Mouse (Mus musculus) kidney, embryonic 14.5 days (tissue): ENCODE results near the gene Spata5. TPM values are rescaled to one million over a fixed set of nuclear protein-coding genes. Genes with fewer than 3 reads are reported as not detected.

ENCODE experiments used
- ATAC-seq: fragments of 200-750 bp; cut with Nextera tagmentation; 2 replicates; pipeline ENCODE4 v1.8.0; 2017; ENCODE audit warnings: moderate number of reproducible peaks, mild to moderate bottlenecking, moderate TSS enrichment, moderate library complexity; ENCODE audit not compliant: low FRiP score, low TSS enrichment
- H3K27ac ChIP-seq: fragments of 300-500 bp; sonication (generic); 2 replicates; pipeline ENCODE4 v1.5.1; 2014; ENCODE audit warnings: low read depth, mild to moderate bottlenecking, low read length, moderate library complexity, mixed read lengths
- H3K27me3 ChIP-seq: fragments of 300-500 bp; sonication (generic); 2 replicates; pipeline ENCODE4 v1.6.1; 2014; ENCODE audit warnings: mild to moderate bottlenecking, low read length; ENCODE audit not compliant: control insufficient read depth, insufficient read depth
- H3K36me3 ChIP-seq: fragments of 300-500 bp; sonication (generic); 2 replicates; pipeline ENCODE4 v1.6.1; 2014; ENCODE audit warnings: low read length, mixed read lengths; ENCODE audit not compliant: control insufficient read depth, insufficient read depth
- H3K4me1 ChIP-seq: fragments of 300-500 bp; sonication (generic); 2 replicates; pipeline ENCODE4 v1.6.1; 2014; ENCODE audit warnings: low read length, mixed read lengths; ENCODE audit not compliant: control insufficient read depth, insufficient read depth
- H3K4me2 ChIP-seq: fragments of 300-500 bp; sonication (generic); replicated peaks from 2 replicates; pipeline ENCODE4 v1.6.1; 2014; ENCODE audit warnings: low read depth, mild to moderate bottlenecking, low read length
- H3K4me3 ChIP-seq: fragments of 300-500 bp; sonication (generic); 2 replicates; pipeline ENCODE4 v1.5.1; 2014; ENCODE audit warnings: mild to moderate bottlenecking, low read length
- H3K9ac ChIP-seq: fragments of 300-500 bp; sonication (generic); 2 replicates; pipeline ENCODE4 v1.6.1; 2014; ENCODE audit warnings: low read depth, mild to moderate bottlenecking, low read length, moderate library complexity
- H3K9me3 ChIP-seq: fragments of 300-500 bp; sonication (generic); 2 replicates; pipeline ENCODE4 v1.6.1; 2016; ENCODE audit warnings: low read length; ENCODE audit not compliant: control insufficient read depth
- WGBS: fragments of 180-500 bp; shearing (Covaris S2); extraction: QIAGEN DNeasy Blood & Tissue Kit; methylation state at CpG from one replicate; pipeline ENCODE4 v1.1.7; 2014; 5-methylcytosine and 5-hydroxymethylcytosine counted together
- polyA plus RNA-seq: library from polyadenylated mRNA; unstranded; fragments of >200 nt; fragmentation: Nextera tagmentation; extraction: Ambion mirVana; gene quantifications from 2 replicates; pipeline ENCODE4 v1.2.1, GENCODE M21; 2014

Gene Spata5
- polyA plus RNA-seq, 1 experiment from 2014 or later = 45.3 TPM

GRCm38 (mm10) chr3:37604976-37605875 is 185.5 kb downstream of the Spata5 start:
- Histone ChIP-seq H3K27me3 (no peaks in the 10 kb centered on the region), H3K4me2 (no peak overlapping the region), H3K4me3 (no peak overlapping the region), H3K9ac (no peak overlapping the region), H3K36me3 (no peaks in the 10 kb centered on the region), H3K4me1 (peaks cover 3% of the 10 kb centered on the region; the same call in 1 of the 2 replicates), H3K9me3 (no peaks in the 10 kb centered on the region), H3K27ac (no peak overlapping the region)
- 67% methylated on average over 13 of the region's 13 CpGs for WGBS
- ATAC-seq = no peak

- Histone ChIP-seq H3K9ac (no peak overlapping the region), H3K9me3 (no peaks in the 10 kb centered on the region), H3K27ac (no peak overlapping the region), H3K27me3 (no peaks in the 10 kb centered on the region), H3K4me3 (no peak overlapping the region), H3K36me3 (no peaks in the 10 kb centered on the region), H3K4me1 (peaks cover 3% of the 10 kb centered on the region; the same call in 1 of the 2 replicates), H3K4me2 (no peak overlapping the region)
- ATAC-seq = no peak; the same call in 1 of the 2 replicates
- WGBS = 90% methylated on average over 10 of the region's 10 CpGs
Observed at GRCm38 (mm10) chr3:37605876-37606238, 186.2 kb downstream of the Spata5 start.

GRCm38 (mm10) chr3:37608926-37609325 is 189.2 kb downstream of the Spata5 start:
- H3K36me3 ChIP-seq = no peaks in the 10 kb centered on the region
- no peak overlapping the region for H3K4me3 ChIP-seq
- H3K9ac ChIP-seq = no peak overlapping the region
- no peaks in the 10 kb centered on the region for H3K27me3 ChIP-seq
- peaks cover 3% of the 10 kb centered on the region for H3K4me1 ChIP-seq
- WGBS = 87% methylated on average over 4 of the region's 4 CpGs
- H3K27ac ChIP-seq = no peak overlapping the region
- no peak overlapping the region for H3K4me2 ChIP-seq
- ATAC-seq = no peak
- no peaks in the 10 kb centered on the region for H3K9me3 ChIP-seq

GRCm38 (mm10) chr3:37610670-37611069 is 191.0 kb downstream of the Spata5 start:
- Histone ChIP-seq H3K27ac (no peak overlapping the region), H3K36me3 (no peaks in the 10 kb centered on the region), H3K4me3 (no peak overlapping the region), H3K4me2 (no peak overlapping the region), H3K27me3 (no peaks in the 10 kb centered on the region), H3K9me3 (no peaks in the 10 kb centered on the region), H3K9ac (no peak overlapping the region), H3K4me1 (peaks cover 4% of the 10 kb centered on the region; the same call in 1 of the 2 replicates)
- 98% methylated on average over 2 of the region's 2 CpGs for WGBS
- no peak for ATAC-seq

GRCm38 (mm10) chr3:37613722-37614121 is 194.0 kb downstream of the Spata5 start:
- Histone ChIP-seq H3K27me3 (no peaks in the 10 kb centered on the region), H3K36me3 (no peaks in the 10 kb centered on the region), H3K9ac (no peak overlapping the region), H3K4me2 (no peak overlapping the region), H3K9me3 (no peaks in the 10 kb centered on the region), H3K4me1 (peaks cover 4% of the 10 kb centered on the region; the same call in 1 of the 2 replicates), H3K27ac (no peak overlapping the region; the same call in 1 of the 2 replicates), H3K4me3 (no peak overlapping the region)
- peak; percentile 57; the same call in 1 of the 2 replicates for ATAC-seq
- 62% methylated on average over 10 of the region's 10 CpGs for WGBS

- Histone ChIP-seq H3K27me3 (no peaks in the 10 kb centered on the region), H3K36me3 (no peaks in the 10 kb centered on the region), H3K9me3 (no peaks in the 10 kb centered on the region), H3K4me1 (peaks cover 4% of the 10 kb centered on the region; the same call in 1 of the 2 replicates), H3K27ac (no peak overlapping the region), H3K4me3 (no peak overlapping the region), H3K9ac (no peak overlapping the region), H3K4me2 (no peak overlapping the region)
- ATAC-seq = no peak
- 53% methylated on average over 10 of the region's 10 CpGs for WGBS
Observed at GRCm38 (mm10) chr3:37614878-37615650, 195.4 kb downstream of the Spata5 start.

GRCm38 (mm10) chr3:37616586-37617547 is 197.2 kb downstream of the Spata5 start:
- Histone ChIP-seq H3K9me3 (no peaks in the 10 kb centered on the region), H3K4me3 (no peak overlapping the region), H3K4me1 (peaks cover 4% of the 10 kb centered on the region; the same call in 1 of the 2 replicates), H3K4me2 (no peak overlapping the region), H3K9ac (no peak overlapping the region), H3K36me3 (no peaks in the 10 kb centered on the region), H3K27me3 (no peaks in the 10 kb centered on the region), H3K27ac (no peak overlapping the region)
- 79% methylated on average over 21 of the region's 21 CpGs for WGBS
- no peak for ATAC-seq
